Mouse (Mus musculus) cerebellum, adult (tissue): ENCODE results near the gene Ech1.

ENCODE experiments used
- ATAC-seq: cut with Nextera tagmentation; 2 replicates; pipeline ENCODE4 v1.9.2; 2017; ENCODE audit warnings: mild to moderate bottlenecking, moderate library complexity, mixed read lengths; ENCODE audit not compliant: insufficient number of reproducible peaks, low FRiP score, low TSS enrichment

Ech1 gene

DNA sequence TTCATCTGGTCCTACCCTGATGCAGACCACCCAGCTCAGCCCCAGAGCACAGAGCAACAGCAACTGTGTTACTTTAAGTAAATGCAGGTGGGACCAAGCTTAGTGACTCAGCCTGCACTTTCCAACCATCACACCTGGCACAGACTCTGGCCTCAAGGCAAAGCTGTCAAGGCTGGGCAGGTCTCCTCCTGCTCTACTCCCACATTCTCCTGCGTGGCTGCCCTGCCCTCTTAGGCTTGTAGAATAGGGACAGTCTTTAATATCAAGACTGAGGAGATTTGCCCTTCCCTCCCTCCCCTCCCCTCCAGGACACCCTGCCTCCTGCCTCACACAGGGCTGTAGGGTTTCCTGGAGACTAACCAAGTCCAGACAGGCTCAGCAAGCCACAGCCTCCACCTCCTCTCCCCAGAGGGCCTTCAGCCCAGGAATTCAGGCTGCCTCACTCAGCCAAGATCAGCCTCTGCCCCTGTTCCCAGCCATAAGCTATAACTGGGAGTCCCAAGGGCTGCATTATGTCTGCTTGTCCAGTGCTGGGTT, 24.8 kb downstream of the Ech1 start:
- no peak for ATAC-seq

DNA sequence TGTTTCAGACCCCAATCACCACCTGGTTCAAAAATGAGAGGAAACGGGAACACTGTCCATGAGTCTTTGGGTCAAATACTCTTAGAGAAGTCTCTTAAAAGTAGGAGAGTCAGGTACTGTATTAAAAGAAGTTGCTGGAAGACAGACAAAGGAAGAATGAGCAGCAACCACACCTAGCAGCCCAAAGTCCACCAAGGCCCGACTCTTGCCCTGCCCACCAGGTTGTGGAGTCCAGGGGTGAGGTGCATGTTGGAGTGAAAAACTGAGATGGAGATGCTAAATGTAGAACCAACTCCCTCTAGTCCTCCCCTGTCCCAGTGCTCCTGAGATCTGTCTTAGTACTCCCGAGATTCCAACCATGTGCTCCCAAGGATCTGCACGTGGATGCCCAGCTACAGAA, 25.6 kb downstream of the Ech1 start:
- ATAC-seq: no peak

DNA sequence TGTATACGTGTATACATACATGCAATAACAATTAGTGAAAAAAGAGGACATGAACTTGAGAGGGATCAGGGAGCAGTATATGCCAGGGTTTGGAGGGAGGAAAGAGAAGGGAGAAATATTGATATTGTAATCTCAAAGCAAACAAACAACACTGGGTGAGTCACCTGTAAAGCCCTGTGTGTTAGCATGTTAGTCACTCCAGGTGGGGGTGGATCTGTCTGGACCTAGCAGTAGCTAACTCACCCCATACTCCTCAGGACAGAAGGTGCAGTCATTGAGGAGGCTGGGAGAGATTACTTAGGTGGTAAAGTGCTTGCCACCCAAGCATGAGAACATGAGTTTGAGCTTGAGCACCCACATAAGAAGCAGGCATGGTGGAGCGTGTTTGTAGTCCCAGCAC, 34.9 kb downstream of the Ech1 start:
- no peak for ATAC-seq

DNA sequence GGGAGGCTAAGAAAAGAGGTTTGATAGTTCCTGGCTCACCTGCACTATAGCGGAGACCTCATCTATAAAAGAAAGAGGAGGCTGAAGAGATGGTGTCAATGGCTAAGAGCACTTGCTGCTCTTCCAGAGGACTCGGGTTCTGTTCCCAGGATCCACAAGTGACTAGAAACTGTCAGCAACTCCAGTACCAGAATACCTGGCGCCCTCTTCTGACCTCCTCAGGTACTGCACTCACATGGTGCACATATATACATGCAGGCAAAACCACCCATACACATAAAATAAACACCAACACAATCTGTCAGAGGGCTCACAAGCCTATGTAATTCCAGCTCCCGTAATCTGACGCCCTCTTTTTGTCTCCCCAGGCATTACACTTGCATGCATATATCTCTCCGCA, 35.9 kb downstream of the Ech1 start:
- no peak for ATAC-seq

DNA sequence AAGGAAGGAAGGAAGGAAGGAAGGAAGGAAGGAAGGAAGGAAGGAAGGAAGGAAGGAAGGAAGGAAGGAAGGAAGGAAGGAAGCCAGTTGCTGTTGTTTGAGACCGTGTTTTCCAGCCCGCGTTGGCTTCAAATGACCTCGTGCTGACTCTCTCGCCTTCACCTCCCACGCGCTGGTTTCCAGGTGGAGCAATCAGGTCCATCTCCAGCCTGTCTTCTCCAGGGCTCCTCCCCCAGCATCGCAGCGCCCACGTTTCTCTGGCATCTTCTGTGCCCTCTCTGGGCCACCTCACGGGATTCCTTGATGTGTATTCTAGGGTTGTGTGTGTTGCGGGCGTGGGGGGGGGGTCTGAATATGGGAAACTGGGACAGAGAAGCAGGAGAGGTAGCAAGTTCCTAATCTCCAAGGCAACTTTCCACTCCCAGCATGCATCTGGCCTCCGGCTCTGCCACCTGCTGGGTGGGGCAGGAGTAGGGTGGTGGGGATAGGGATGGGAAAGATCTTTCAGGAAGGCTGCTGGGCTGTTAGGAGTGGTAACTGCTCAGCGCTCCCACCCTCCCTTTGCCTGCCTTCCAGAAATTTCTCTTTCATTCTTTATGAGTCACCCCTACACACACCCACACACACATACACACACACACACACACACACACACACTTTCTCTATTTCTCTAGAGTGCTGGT, 37.9 kb downstream of the Ech1 start:
- ATAC-seq: no peak

DNA sequence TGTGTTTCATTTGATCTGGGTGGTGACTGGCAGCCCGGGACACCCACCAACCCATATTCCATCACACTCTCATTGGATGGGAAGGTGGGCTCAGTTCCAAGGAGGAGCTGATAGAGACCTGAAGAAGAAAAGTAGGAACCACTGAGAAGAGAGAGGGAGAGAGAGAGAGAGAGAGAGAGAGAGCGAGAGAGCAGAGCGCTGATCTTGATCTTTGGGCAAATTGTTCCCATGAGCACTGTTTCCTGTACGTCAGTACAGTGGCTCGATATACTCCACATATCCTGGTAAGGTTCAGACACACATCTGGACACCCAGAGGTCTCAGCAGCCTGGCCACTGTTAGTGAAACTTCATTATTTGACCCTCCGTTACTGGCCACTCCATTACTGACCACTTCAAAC, 38.5 kb downstream of the Ech1 start, which contains the start of gene Lgals7:
Gene Lgals7 (plus strand): TSS at position 314 of the 400 bp plus-strand sequence.
- no peak for ATAC-seq

DNA sequence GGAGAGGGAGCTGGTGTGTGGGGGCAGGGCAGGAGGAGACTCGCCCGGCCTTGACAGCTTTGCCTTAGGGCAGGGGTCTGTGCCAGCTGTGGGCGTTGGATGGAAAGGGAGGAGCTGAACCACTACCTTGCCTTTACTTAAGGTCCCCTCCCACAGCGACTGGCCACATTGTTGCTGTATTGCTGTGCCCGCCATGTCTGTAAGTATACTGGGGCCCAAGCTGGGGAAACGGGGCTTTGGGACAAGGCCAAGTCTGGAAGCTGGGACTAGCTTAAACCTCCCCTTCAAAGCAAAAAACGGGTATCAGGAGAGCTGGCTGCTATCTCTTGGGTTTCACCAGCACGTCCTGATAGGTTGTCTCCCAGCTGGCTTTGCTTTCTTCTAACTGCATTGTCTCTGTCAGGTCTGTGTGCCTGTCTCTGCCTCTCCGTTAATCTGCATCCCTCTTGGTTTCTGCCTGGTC, 39.3 kb downstream of the Ech1 start:
- ATAC-seq: no peak

DNA sequence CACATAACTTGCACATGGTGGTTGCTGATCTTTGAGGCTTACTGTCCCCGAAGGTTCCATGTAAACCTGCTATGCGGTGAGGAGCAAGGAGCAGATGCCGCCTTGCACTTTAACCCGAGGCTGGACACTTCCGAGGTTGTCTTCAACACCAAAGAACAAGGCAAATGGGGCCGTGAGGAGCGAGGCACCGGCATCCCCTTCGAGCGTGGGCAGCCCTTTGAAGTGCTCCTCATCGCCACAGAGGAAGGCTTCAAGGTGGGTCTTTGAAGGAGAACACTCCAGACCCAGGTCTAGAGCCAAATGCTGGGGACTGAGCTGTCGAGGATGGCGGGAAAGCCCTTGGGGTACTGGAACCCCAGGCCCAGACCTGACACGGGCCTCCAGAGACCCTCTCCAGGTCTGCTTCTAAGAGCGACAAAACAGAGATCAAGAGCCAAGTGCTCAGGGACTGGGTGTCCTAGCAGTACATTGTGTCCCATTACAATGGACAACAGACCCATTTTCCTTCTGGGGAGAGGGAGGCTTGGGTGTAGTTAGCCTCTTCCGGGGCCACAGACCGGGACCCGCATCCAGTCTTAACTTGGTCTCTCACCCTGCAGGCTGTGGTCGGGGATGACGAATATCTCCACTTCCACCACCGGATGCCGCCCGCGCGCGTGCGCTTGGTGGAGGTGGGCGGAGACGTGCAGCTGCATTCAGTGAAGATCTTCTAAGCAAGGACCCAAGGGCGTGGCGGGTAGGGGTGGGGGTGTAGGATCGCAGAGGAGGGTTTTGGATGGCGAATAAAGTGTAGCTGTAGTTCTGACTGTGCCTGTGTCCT, 40.7 kb downstream of the Ech1 start:
- no peak for ATAC-seq

DNA sequence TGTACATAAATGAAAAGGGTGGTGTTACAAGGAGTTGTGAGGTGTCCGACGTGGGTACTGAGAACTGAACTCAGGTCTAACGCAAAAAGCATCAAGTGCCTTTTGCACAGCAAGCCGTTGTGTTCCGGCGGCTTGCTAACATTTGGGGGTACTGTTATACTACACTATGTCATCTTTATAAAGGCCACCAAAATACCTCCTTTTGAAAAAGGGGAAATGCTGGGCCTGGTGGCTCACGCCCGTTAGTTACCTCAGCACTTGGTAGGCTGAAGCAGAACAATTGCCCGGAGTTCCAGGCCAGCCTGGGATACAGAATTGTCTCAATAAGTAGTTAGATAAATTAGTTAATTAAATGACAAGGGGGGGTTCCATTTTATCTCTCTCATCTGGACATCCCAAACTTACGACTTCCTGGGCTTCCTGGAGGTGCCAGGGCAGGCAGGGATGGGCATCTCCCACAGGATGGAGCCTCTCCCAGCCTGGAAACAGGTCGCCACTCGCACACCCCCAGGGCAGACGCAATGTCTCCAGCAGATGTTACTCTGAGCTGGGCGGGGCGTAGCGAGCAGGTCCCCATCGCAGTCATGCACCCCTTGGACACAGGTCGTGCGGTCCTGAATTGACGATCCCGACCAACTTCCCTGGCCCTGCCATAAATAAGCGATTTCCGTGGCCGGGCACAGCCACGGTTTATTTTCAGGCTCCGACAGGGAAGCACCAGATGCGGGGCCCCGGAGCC, 41.9 kb downstream of the Ech1 start:
- ATAC-seq: peak; percentile 3; the same call in 1 of the 2 replicates

DNA sequence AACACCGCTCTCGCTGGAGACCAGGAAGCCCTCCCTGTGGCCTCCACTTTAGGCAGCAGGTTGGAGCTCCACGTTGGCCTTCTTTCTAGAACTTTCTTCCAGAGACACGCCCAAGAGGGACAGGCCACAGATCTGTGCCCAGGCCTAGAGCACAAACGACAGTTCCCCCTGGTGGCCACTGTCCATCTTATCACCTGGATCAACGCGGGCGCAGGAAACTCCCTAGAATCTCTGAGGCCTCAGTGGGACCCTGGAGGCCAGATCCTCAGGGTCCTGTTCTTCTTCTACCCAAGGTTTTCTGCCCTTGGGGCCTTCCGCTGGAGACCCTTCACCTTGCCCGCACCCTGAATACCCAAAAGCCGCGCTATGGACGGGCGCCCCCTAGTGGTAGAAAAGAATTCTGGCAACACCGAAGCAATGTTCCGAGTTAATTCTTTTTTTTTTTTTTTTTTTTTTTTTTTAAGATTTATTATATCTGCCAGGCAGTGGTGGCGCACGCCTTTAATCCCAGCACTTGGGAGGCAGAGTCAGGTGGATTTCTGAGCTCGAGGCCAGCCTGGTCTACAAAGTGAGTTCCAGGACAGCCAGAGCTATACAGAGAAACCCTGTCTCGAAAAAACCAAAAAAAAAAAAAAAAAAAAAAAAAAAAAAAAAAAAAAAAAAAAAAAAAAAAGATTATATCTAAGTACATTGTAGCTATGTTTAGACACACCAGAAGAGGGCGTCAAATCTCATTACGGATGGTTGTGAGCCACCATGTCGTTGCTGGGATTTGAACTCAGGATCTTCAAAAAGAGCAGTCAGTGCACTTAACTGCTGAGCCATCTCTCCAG, 42.7 kb downstream of the Ech1 start:
- ATAC-seq: peak; percentile 56; the same call in 1 of the 2 replicates

DNA sequence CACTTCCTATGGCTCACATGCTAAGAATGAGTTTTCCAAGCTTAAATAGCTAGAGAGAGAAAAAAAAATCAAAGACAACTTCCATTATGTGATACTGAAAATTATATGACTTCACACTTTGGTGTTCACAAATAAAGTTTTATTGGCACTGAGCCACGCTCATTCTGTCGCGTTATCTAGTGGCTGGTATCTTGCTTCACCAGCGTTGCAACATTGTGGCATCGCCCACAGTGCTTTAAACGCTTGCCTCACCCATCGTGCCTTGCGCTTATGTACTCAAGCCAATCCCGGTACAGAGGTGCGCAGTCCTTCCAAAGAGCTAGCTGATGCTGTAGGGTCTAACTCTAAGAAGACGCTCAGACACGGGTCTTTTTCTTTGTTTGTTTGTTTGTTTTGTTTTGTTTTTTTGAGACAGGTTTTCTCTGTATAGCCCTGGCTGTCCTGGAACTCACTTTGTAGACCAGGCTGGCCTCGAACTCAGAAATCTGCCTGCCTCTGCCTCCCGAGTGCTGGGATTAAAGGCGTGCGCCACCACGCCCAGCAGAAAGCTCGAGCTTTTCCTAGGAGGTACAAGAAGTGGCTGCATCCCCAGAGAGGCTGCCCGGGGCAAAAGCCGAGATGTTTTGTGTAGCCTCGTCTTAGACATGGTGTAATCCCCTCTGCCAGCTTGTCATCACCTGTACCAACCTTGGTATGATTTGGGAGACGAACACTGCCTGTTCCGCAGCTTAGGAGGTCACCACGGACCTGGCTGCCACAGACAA, 46.1 kb downstream of the Ech1 start:
- no peak for ATAC-seq

DNA sequence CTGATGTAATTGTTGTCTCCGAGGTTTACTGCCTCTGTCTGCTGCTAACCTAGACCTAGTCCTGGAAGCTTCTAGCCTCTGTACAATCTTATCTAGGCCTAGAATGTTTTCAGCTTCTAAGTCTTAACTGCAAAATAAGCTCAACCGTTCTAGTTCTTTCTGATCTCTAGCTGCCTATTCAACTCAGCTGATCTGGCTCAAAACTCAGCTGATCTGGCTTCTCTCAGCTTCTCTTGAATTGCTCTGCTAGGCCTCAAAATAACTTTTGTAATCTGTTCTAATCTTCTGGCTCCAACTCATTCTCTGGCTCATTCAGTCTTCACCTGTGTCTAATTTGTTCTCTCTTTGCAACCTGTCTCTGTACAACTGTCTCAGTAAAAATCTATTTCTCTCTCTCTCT, 49.5 kb downstream of the Ech1 start:
- no peak for ATAC-seq

DNA sequence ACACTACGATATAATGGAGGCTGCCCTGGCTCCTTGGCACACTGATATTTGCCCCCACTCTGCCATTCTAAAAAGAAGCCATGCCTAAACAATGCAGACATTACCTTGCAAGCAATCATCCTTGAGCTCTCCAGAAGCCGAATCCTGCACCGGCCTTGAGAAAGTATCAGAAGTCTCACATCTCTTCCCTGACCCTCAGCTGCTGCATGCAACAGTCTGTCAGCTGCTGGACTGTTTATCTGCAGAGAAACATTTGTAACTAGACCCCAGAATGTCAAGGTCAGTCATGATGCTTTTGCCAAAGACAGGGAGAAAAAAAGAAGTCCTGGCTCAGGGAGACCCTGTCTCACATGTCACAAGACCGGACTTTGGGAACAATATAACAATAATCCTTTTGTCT, 51.1 kb downstream of the Ech1 start:
- no peak for ATAC-seq

DNA sequence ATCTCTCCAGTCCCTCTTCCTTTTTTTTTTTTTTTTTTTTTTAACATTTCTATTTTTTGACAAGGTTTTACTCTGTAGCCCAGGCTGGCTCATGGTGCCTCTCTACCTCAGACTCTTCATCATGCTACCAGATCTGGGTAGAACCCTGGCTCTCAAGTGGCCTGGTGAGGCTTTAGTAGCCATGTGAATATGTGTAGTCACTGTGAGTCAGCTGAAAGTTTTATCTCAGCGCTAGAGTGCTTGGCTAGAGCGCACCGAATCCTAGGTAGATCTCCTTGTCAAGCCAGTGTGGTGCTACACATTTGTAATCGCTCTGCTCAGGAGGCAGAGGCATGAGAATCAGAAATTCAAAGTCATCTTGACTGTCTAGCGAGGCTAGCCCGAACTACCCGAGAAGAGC, 52.1 kb downstream of the Ech1 start:
- no peak for ATAC-seq

DNA sequence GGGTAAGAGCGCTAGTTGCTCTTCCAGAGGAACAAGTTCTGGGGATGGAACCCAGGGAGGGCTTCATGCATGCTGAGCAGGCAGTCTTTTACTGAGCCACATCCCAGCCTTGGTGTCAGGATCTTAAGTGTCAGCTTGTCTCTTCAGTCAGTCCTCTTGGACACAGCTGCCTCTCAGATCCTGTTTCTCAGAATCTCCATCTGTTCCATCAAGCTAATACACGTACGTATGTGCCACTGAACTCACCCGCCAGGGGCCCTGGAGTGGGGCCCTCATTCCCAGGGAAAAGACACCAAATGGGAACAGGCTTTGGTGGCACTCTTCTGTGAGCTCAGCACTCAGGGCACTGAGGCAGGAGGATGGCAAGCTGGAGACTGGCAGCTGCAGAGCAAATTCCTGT, 52.8 kb downstream of the Ech1 start:
- ATAC-seq: no peak

DNA sequence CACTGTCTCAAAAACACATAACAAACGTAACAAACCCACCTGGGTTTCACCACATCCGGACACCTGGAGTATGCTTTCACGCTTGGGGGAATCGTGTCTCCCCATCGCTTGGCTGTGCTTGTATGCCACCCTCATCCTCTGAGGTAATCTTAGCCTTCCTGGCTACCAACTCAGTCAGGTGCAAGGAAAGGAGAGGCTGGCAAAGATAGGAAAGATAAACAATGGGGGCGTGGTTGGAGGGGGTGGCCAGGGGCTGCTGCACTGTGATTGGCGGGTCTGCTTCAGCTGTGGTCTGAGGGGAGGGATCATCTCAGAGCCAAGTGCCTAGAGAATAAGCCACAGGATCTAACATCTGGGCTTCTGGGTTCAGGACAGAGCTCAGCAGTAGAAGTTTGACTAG, 54.6 kb downstream of the Ech1 start:
- no peak for ATAC-seq

DNA sequence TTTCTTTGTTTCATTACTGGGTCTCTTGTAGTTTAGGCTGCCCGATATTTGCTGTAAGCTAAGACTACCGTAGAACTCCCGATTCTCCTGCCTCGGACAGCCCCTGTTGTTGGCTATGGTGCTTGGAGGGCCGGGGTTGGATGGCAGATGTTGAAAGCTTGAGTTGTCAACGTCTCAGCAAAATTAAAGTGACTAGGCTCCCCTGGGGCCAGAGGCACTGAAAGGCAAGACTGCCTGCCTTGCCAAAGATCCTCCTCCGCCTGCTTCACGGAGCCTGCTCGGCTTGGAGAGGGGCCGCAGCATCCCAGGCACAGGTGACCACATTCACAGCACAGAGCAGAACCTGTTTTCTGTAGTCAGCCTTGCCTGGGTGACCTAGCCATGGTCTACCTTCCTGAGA, 55.5 kb downstream of the Ech1 start:
- ATAC-seq: no peak

DNA sequence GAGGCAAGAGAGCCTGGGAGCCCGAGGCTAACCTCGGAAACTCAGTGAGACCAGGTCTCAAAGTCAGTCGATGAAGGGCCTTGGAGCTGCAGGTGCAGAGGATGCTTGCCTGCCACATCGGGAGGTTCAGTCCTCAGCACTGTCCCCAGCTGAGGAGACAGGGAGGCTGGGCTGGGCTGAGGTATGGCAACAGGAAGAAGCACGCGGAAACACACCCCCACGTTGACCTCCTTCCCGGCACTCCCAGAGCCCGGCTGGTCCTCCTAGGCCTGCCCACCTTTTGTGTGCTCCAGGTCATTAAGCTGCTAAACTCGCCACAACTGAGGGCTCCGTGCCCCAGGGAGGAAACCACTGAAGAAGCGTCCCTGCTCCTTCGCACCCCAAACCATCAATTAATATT, 56.2 kb downstream of the Ech1 start, which contains the start of gene Capn12:
Gene Capn12 (plus strand): TSS at position 224 of the 400 bp plus-strand sequence.
- no peak for ATAC-seq
